Mouse (Mus musculus) activated CD4-positive, CD25-positive, alpha-beta regulatory T cell, adult 9 weeks (primary cell): ENCODE data around the gene Sap30. TPM values are rescaled to one million over a fixed set of nuclear protein-coding genes. Genes with fewer than 3 reads are reported as not detected.

Experiments
- polyA plus RNA-seq: library from polyadenylated mRNA; unstranded; fragments of 100-300 nt; shearing (Covaris generic); gene quantifications from one replicate; pipeline ENCODE4 v1.2.1, GENCODE M21; 2017

The Sap30 gene
- 0.94 TPM for polyA plus RNA-seq

DNA sequence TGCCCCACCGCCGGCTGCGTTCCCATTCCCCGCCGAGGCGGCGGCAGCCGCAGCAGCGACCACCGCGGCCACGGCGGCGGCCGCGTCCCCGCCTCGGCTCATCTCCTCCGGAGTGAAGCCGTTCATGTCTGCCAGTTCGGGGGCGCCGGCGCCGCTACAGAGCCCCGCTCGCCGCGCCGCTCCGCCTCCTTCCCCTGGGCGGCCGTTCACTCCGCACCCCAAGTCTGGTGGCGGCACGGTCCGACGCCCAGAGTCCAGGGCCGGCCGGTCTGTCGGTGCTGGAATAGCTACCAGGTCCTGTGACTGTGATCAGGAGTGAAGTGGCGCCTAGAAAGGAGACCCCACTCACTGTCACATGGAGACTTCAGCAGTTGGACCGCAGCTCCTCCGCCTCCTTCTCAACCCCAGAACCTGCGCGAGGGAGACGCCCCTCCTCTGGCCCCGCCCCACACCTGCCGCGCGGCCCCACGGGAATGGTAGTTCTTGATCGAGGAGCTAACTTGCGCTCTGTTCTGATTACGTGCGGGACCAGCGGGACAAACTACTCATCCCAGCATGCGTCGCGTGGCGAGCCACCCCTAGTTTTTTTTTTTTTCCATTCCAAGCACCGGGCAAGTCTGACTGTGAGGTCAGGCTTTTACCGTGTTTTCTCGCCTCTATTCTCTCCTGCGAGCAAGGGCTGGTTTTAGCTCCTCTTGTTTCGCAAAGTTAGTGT lies at the start of gene Sap30:
TSS of gene Sap30 (minus strand) at position 420 of the 715 bp plus-strand sequence.

DNA sequence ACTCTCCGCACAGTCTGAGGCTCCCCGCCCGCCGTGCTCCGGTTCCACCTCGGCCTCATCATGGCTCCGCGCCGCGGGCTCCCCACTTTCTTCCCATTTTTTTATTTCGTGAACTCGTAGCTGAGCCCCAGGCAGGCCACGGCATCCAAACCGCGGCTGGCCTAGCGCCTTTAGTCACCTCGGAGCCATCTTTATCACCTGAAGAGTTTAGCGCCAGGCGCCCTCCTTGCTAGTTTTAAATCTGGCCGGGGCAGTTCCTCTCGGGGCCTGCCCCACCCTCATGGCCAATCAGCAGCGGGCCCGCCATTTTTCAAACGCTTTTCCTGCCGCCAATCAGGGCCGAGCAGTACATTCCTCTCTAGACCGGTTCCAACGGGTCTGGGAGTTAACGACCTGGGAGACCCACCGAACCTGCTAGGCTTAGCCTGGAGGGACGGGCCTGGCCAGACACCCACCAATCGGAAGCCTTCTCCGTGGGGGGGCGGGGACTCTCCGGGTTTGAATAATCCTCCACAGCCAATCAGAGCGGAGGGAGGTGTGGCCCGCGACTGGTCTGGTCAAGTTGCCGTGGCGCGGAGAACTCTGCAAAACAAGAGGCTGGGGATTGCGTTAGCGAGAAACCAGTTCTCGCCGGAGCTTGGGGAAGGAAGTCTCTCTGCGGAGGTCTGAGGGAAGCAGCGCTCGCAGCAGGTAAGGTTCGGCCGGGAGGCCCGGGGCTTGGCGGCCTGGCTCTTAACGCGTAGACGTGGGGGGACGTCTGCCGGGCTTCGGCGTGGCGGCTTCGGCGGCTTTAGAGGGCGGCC lies 23.9 kb upstream of the Sap30 start, which contains the start of gene Hmgb2:
TSS of gene Hmgb2 (plus strand) at position 592 of the 803 bp plus-strand sequence.

DNA sequence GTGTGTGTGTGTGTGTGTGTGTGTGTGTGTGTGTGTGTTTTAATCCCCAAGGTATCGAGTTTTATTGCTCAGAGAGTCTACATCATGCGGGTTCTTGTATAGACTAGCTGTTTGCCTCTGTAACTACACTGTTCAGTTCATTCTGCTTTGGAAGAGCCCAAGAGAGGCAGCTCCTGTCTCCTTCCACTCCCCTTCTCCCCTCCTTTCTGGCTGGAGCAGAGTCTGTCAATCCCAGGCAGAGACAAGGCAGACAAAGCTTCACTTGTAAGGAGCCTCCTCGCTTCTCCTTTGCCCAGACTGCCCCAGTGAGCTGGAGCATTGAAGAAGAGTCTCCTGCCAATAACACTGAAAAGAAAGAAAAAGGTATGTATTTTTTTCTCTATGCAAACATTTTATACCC lies 31.9 kb downstream of the Sap30 start, which contains the start of gene Scrg1:
TSS of gene Scrg1 (plus strand) at position 159 of the 400 bp plus-strand sequence.

Other genes starting within 250 kb of the Sap30 start
- not detected for gene Hand2, start 166.9 kb downstream of the Sap30 start, polyA plus RNA-seq
- gene Scrg1, start 31.9 kb downstream of the Sap30 start, polyA plus RNA-seq, result not detected
- gene Hmgb2, start 24.0 kb upstream of the Sap30 start, polyA plus RNA-seq, result 164 TPM
- gene Galnt7, start 165.2 kb upstream of the Sap30 start, polyA plus RNA-seq, result 42.0 TPM